Mouse (Mus musculus) testis, adult 2 months (tissue): ENCODE measurements around the gene Traip.

Source experiments
- CTCF ChIP-seq: fragments of 200-500 bp; IDR thresholded peaks from 2 replicates; pipeline ENCODE4 v1.5.1; 2012; ENCODE audit warnings: low read depth, mild to moderate bottlenecking, inconsistent platforms, low read length, moderate library complexity; ENCODE audit not compliant: control insufficient read depth, insufficient read depth, insufficient replicate concordance
- POLR2A ChIP-seq: fragments of 200-500 bp; IDR thresholded peaks from 2 replicates; pipeline ENCODE4 v1.6.1; 2012; ENCODE audit warnings: low read depth, mild to moderate bottlenecking, inconsistent platforms, low read length, moderate library complexity; ENCODE audit not compliant: control insufficient read depth

GRCm38 (mm10) chr9:107994464-107994863 is 44.5 kb downstream of the Traip start:
- TF ChIP-seq CTCF, result no peak
- TF ChIP-seq POLR2A, result no peak
